Mouse (Mus musculus): Measurements from ENCODE around the gene Sec16b. TPM values are rescaled to one million over a fixed set of nuclear protein-coding genes. Genes with fewer than 3 reads are reported as not detected.
A peak's percentile ranks its signal among the peaks of the same experiment; 100 is the strongest.

Sec16b gene
- polyA plus RNA-seq, 1 experiment from 2014 or later, result 5.5 TPM

DNA sequence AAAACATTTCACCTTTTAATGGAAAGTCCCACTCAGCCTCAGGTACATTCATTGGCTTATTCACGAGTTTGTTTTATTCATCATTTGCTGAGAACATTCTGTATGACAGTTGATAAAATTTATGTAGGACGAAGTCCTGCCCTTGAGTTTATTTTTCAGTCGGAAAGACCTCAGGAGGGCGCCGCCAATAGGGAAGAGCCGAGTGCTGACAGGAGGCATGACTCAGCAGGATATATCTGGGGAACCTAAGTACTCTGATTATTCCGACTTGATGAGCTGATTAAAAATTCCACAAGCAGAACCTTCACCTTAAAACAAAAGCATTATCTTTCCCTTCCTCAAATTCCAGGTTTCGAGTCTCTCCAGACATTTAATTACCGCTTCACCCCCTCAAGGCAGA lies 26.4 kb upstream of the Sec16b start:
- no peaks in the 10 kb centered on the region for H3K9me3 ChIP-seq (ENCODE audit: control insufficient read depth, low read length)
- no peak overlapping the region for H3K27ac ChIP-seq (replicated peaks)
- ATAC-seq (ENCODE audit: low FRiP score, low TSS enrichment) (0 out of 2 replicates have a peak, but pooled peaks have one; percentile 42), DNase-seq (ENCODE audit: low spot score) (no peak)
- TF ChIP-seq EP300 (optimal IDR thresholded peaks at IDR 0.05), result no peak
- 0 out of 2 replicates have a peak, but pooled peaks have one; percentile 9 for TF ChIP-seq CTCF (IDR thresholded peaks at IDR 0.05; ENCODE audit: low read depth)
- H3K4me3 ChIP-seq (ENCODE audit: low read depth, low read length), result no peak overlapping the region
- no peak overlapping the region for H3K9ac ChIP-seq (ENCODE audit: low read length)
- no peaks in the 10 kb centered on the region for H3K27me3 ChIP-seq (ENCODE audit: control insufficient read depth, insufficient read depth, low read length)
- 21% methylated on average over 9 of the region's 9 CpGs for WGBS
- no peaks in the 10 kb centered on the region for H3K36me3 ChIP-seq (ENCODE audit: control insufficient read depth, insufficient read depth, low read length)
- H3K4me2 ChIP-seq (replicated peaks; ENCODE audit: low read depth), result no peak overlapping the region
- H3K4me1 ChIP-seq (replicated peaks; ENCODE audit: control insufficient read depth, insufficient read depth), result no peaks in the 10 kb centered on the region

DNA sequence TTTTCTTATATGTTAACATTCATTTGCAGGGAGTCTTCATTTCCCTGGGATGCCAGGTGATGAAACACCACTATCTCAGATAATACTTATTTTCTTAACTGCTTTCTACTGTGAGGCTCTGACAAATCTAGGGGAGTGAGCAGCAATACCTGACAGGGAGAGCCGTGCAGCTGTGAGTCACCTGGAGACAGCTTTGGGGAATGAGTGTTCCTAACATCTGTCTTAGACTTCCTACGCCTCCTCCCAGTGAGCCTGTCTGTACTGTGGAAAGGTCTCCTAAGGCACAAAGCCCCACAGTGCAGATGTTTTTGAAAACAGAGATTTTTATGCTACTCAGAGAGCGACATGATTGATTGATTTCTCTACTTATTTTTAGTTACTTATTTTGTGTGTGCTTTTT lies 25.6 kb upstream of the Sec16b start:
- TF ChIP-seq CTCF (IDR thresholded peaks at IDR 0.05; ENCODE audit: low read depth) (no peak), EP300 (optimal IDR thresholded peaks at IDR 0.05) (no peak)
- Histone ChIP-seq H3K4me2 (replicated peaks; ENCODE audit: low read depth) (no peak overlapping the region), H3K36me3 (ENCODE audit: control insufficient read depth, insufficient read depth, low read length) (no peaks in the 10 kb centered on the region), H3K27ac (replicated peaks) (no peak overlapping the region), H3K27me3 (ENCODE audit: control insufficient read depth, insufficient read depth, low read length) (no peaks in the 10 kb centered on the region), H3K4me3 (ENCODE audit: low read depth, low read length) (no peak overlapping the region), H3K9ac (ENCODE audit: low read length) (no peak overlapping the region), H3K4me1 (replicated peaks; ENCODE audit: control insufficient read depth, insufficient read depth) (no peaks in the 10 kb centered on the region), H3K9me3 (ENCODE audit: control insufficient read depth, low read length) (no peaks in the 10 kb centered on the region)
- DNase-seq (ENCODE audit: low spot score), result no peak
- WGBS, result 44% methylated on average over 3 of the region's 3 CpGs
- ATAC-seq (ENCODE audit: low FRiP score, low TSS enrichment), result no peak

DNA sequence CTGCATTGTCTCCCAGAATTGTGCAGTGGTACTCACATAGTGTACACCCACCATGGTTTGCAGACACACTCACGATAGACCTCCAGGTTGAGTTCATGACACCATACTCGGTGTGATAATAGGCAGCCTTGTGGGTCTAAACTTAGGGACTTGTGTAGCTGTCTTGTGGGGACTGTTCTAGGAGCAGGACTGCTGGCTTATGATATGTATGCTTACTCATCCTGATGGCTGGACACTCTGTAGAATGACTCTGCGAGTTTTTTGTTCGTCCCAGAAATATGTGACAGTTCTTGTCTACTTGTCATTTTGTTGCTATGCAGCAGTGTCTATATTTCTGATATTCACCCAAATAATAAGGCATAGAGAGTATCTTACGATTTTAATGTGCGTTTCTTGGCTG lies 24.9 kb upstream of the Sec16b start:
- Histone ChIP-seq H3K9ac (ENCODE audit: low read length) (no peak overlapping the region), H3K9me3 (ENCODE audit: control insufficient read depth, low read length) (no peaks in the 10 kb centered on the region), H3K4me1 (replicated peaks; ENCODE audit: control insufficient read depth, insufficient read depth) (no peaks in the 10 kb centered on the region), H3K4me3 (ENCODE audit: low read depth, low read length) (no peak overlapping the region), H3K27ac (replicated peaks) (no peak overlapping the region), H3K36me3 (ENCODE audit: control insufficient read depth, insufficient read depth, low read length) (no peaks in the 10 kb centered on the region), H3K4me2 (replicated peaks; ENCODE audit: low read depth) (no peak overlapping the region), H3K27me3 (ENCODE audit: control insufficient read depth, insufficient read depth, low read length) (no peaks in the 10 kb centered on the region)
- ATAC-seq (ENCODE audit: low FRiP score, low TSS enrichment), result no peak
- 92% methylated on average over 6 of the region's 6 CpGs for WGBS
- DNase-seq (ENCODE audit: low spot score), result no peak
- TF ChIP-seq EP300 (optimal IDR thresholded peaks at IDR 0.05) (no peak), CTCF (IDR thresholded peaks at IDR 0.05; ENCODE audit: low read depth) (no peak)

DNA sequence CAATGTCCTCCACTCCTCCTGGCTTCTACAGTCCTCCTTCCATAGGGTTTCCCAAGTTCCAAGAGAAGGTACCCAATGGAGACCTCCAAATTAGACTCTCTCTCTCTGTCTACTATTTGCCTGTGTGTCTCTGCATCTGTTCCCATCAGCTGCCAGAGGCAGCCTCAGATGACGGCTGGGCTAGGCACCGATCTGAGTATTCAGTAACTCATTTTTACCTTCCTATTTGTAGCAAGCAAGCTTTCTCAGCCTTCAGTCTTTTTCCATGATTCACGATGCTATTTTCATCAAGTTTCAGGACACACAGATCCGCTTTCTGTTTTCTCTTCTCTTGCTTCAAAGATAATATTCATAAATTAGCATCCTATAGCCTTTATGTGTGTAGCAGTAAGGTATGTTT lies 22.4 kb upstream of the Sec16b start:
- no peak overlapping the region for H3K9ac ChIP-seq (ENCODE audit: low read length)
- TF ChIP-seq CTCF (IDR thresholded peaks at IDR 0.05; ENCODE audit: low read depth) (no peak), EP300 (optimal IDR thresholded peaks at IDR 0.05) (no peak)
- H3K36me3 ChIP-seq (ENCODE audit: control insufficient read depth, insufficient read depth, low read length), result no peaks in the 10 kb centered on the region
- no peaks in the 10 kb centered on the region for H3K27me3 ChIP-seq (ENCODE audit: control insufficient read depth, insufficient read depth, low read length)
- ATAC-seq (ENCODE audit: low FRiP score, low TSS enrichment) (no peak), DNase-seq (ENCODE audit: low spot score) (no peak)
- H3K9me3 ChIP-seq (ENCODE audit: control insufficient read depth, low read length), result no peaks in the 10 kb centered on the region
- WGBS, result 92% methylated on average over 4 of the region's 4 CpGs
- no peak overlapping the region for H3K4me3 ChIP-seq (ENCODE audit: low read depth, low read length)
- no peak overlapping the region for H3K27ac ChIP-seq (replicated peaks)
- no peaks in the 10 kb centered on the region for H3K4me1 ChIP-seq (replicated peaks; ENCODE audit: control insufficient read depth, insufficient read depth)
- no peak overlapping the region for H3K4me2 ChIP-seq (replicated peaks; ENCODE audit: low read depth)

DNA sequence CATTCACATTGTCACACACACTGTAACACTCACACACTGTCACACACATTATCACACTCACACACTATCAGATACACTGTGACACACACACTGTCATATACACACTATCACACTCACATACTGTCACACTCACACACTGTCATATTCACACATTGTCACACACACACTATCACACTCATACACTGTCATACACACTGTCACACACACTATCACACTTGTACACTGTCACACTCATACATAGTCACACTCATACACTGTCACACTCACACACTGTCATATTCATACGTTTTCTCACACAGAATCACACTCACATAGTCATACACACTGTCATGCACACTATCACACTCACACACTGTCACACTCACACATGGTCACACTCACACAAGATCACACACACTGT lies 5.9 kb upstream of the Sec16b start:
- H3K9ac ChIP-seq (ENCODE audit: low read length), result no peak overlapping the region
- no peak overlapping the region for H3K4me2 ChIP-seq (replicated peaks; ENCODE audit: low read depth)
- H3K36me3 ChIP-seq (ENCODE audit: control insufficient read depth, insufficient read depth, low read length), result no peaks in the 10 kb centered on the region
- H3K4me1 ChIP-seq (replicated peaks; ENCODE audit: control insufficient read depth, insufficient read depth), result no peaks in the 10 kb centered on the region
- ATAC-seq (ENCODE audit: low FRiP score, low TSS enrichment) (no peak), DNase-seq (ENCODE audit: low spot score) (no peak)
- no peak overlapping the region for H3K27ac ChIP-seq (replicated peaks)
- H3K4me3 ChIP-seq (ENCODE audit: low read depth, low read length), result no peak overlapping the region
- H3K9me3 ChIP-seq (ENCODE audit: control insufficient read depth, low read length), result no peaks in the 10 kb centered on the region
- 76% methylated on average over 1 of the region's 1 CpGs for WGBS
- H3K27me3 ChIP-seq (ENCODE audit: control insufficient read depth, insufficient read depth, low read length), result no peaks in the 10 kb centered on the region
- TF ChIP-seq CTCF (IDR thresholded peaks at IDR 0.05; ENCODE audit: low read depth), result no peak
- TF ChIP-seq EP300 (optimal IDR thresholded peaks at IDR 0.05), result no peak

DNA sequence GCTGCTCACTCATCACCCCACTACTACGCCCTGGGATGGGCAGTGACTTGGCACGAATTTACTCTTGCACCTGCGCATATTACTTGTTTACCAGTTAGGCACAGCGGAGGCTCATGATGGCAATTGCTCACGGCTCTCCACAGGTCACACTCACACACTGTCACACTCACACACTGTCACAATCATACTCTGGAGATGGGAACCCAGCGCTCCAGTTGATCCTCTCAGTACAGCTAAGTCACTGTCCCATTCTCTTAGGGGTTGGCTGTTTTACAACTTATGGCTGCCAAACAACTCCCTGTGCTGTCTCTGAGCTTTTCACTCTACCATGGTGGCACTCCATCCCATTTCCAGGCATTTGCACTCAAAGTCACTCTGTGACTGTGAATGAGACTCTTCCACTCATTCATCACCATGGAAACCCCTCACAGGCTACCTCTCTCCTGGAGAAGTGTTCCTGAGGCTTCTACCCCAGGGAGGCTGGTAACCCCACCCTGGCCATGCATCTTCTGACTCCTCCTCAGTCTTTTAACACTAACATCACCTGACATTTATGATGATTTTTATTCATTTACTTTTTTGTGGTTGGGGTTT lies 5.1 kb upstream of the Sec16b start:
- H3K27ac ChIP-seq (replicated peaks), result no peak overlapping the region
- H3K36me3 ChIP-seq (ENCODE audit: control insufficient read depth, insufficient read depth, low read length), result no peaks in the 10 kb centered on the region
- DNase-seq (ENCODE audit: low spot score) (no peak), ATAC-seq (ENCODE audit: low FRiP score, low TSS enrichment) (no peak)
- no peak for TF ChIP-seq EP300 (optimal IDR thresholded peaks at IDR 0.05)
- TF ChIP-seq CTCF (IDR thresholded peaks at IDR 0.05; ENCODE audit: low read depth), result no peak
- no peak overlapping the region for H3K4me2 ChIP-seq (replicated peaks; ENCODE audit: low read depth)
- no peaks in the 10 kb centered on the region for H3K4me1 ChIP-seq (replicated peaks; ENCODE audit: control insufficient read depth, insufficient read depth)
- H3K4me3 ChIP-seq (ENCODE audit: low read depth, low read length), result no peak overlapping the region
- no peak overlapping the region for H3K9ac ChIP-seq (ENCODE audit: low read length)
- WGBS, result 81% methylated on average over 6 of the region's 6 CpGs
- no peaks in the 10 kb centered on the region for H3K27me3 ChIP-seq (ENCODE audit: control insufficient read depth, insufficient read depth, low read length)
- no peaks in the 10 kb centered on the region for H3K9me3 ChIP-seq (ENCODE audit: control insufficient read depth, low read length)
